Mouse (Mus musculus): ENCODE results near the gene Gpr4.

Gpr4 gene

GRCm38 (mm10) chr7:19227883-19228792 is 15.8 kb downstream of the Gpr4 start, which contains the start of gene Opa3:
Opa3 (plus strand) TSS chr7:19228334.
- peak; percentile 99 for DNase-seq (ENCODE audit: extremely low spot score)

- DNase-seq (ENCODE audit: extremely low spot score), result no peak
Observed at GRCm38 (mm10) chr7:19228793-19229148, 16.4 kb downstream of the Gpr4 start.

- no peak for DNase-seq (ENCODE audit: extremely low spot score)
Observed at GRCm38 (mm10) chr7:19229404-19229803, 17.1 kb downstream of the Gpr4 start.

- DNase-seq (ENCODE audit: extremely low spot score), result no peak
Observed at GRCm38 (mm10) chr7:19230041-19230580, 17.8 kb downstream of the Gpr4 start.

- no peak for DNase-seq (ENCODE audit: extremely low spot score)
Observed at GRCm38 (mm10) chr7:19230899-19231298, 18.6 kb downstream of the Gpr4 start.

GRCm38 (mm10) chr7:19231849-19232248 is 19.5 kb downstream of the Gpr4 start:
- DNase-seq (ENCODE audit: extremely low spot score), result no peak

DNA sequence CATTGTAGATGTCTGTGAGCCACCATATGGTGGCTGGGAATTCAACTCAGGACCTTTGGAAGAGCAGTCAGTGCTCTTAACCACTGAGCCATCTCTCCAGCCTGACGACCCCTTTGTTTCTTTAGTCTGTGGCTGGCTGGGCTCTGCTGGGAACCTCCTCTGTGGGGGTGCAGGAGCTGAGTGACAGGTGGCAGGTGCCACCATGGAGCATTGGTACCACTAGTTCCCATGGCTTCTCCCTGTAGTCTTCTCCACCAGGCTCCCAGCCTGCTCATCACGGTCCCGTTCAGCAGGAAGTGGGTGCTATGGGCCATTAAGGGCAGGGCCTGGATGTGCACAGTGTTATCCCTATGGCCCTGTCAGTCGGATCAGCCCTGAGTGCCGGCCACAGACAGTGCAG is 22.3 kb downstream of the Gpr4 start:
- DNase-seq (ENCODE audit: extremely low spot score), result no peak

- DNase-seq (ENCODE audit: extremely low spot score), result no peak
Observed at GRCm38 (mm10) chr7:19235092-19235671, 22.8 kb downstream of the Gpr4 start.

GRCm38 (mm10) chr7:19236411-19236810 is 24.1 kb downstream of the Gpr4 start:
- no peak for DNase-seq (ENCODE audit: extremely low spot score)

DNA sequence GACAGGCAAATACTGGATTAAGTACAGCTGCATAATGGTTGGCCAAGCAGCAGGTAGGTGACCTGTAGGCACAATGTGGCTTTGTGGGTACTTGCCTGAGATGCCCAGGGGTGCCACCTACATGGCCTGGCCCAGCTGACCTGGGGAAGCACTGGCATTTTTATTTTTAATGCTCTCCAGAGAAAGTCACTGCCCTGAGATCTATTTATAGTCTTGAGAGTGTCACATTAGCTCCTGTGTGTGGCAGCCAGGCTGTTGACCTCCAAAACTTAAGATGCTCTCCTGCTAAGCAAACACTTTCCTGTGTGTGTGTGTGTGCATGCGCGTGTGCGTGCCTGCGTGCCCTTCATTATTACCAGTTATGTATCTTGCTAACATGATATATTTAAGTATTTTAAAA is 26.0 kb downstream of the Gpr4 start:
- DNase-seq (ENCODE audit: extremely low spot score), result no peak

- DNase-seq (ENCODE audit: extremely low spot score), result peak; percentile 90
Observed at GRCm38 (mm10) chr7:19239423-19239822, 27.1 kb downstream of the Gpr4 start.

DNA sequence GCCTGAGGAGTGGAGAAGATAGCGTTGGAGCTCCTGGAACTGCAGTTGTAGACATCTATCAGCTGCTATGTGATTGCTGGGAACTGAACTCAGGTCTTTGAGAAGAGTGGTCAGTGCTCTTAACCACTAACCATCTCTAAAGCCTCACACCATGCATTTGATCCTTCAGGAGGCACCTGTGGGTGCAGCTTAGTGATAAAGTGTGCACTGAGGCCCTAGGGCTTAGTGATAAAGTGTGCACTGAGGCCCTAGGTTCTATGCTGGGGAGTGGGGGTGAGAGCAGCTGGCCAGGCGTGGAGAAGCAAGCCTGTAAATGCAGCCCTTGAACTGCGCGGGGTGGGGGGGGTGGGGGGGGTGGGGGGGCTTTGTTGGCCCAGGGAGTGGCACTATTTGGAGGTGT is 27.6 kb downstream of the Gpr4 start:
- no peak for DNase-seq (ENCODE audit: extremely low spot score)

GRCm38 (mm10) chr7:19240905-19241463 is 28.6 kb downstream of the Gpr4 start:
- no peak for DNase-seq (ENCODE audit: extremely low spot score)

GRCm38 (mm10) chr7:19242005-19242404 is 29.7 kb downstream of the Gpr4 start:
- DNase-seq (ENCODE audit: extremely low spot score), result no peak

- DNase-seq (ENCODE audit: extremely low spot score), result no peak
Observed at GRCm38 (mm10) chr7:19243858-19244257, 31.5 kb downstream of the Gpr4 start.

DNA sequence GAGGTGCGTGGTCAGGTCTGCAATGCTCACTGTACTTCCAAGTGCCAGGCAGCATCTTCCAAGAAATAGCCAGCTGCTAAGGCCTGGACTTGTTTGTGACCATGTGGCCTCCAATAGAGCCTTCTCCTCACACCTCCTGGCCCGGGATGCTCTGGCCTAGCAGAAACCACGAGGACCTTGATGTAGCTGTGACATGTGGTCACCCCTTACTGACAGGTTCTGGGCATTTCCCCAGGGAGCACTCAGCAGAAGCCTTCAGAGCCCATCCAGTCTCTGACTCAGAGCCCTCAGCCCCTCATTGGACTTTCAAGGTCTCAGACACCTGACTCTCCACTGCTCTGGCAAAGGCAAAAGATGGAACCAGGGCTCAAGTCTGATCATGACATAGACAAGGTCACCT is 32.7 kb downstream of the Gpr4 start:
- DNase-seq (ENCODE audit: extremely low spot score), result no peak

GRCm38 (mm10) chr7:19246855-19247254 is 34.5 kb downstream of the Gpr4 start:
- no peak for DNase-seq (ENCODE audit: extremely low spot score)

DNA sequence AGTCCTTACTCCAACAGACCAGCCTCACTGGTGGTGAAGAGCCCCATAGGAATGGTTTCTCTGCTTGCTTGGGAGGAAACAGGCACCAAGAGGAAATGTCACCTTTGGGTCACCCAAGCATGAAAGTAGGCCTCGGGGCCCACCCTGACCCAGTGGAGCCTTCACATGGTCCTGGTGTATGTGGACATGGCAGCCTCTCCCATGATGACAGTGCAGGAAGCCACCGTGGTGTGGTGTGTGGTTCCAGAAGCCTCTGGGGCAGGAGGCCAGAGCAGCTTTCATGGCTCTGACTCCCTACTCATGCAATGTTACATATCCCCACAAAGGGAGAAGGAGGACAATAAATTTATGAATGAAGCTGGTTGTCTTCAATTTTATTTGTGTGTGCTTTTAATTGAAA is 35.2 kb downstream of the Gpr4 start:
- DNase-seq (ENCODE audit: extremely low spot score), result no peak

GRCm38 (mm10) chr7:19252078-19252477 is 39.7 kb downstream of the Gpr4 start:
- DNase-seq (ENCODE audit: extremely low spot score), result no peak

DNA sequence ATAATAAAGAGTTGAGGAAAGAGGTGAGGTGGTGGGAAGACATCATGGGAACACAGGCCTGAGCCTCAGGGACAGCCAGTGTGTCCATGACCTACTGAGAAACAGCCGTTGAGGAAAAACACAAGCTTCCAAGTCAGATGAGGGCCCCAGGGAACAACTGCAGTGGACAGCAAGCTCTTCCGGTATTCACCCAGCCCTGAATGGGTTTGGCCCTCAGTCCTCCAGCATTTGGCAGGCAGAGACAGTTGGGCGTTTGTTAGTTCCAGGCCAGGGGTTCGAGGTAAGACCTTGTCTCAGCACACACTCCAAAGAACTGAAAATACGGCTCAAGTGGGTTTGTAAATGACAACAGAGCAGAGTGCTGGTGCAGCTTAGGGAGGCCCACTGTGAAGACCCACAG is 41.1 kb downstream of the Gpr4 start:
- DNase-seq (ENCODE audit: extremely low spot score), result no peak

DNA sequence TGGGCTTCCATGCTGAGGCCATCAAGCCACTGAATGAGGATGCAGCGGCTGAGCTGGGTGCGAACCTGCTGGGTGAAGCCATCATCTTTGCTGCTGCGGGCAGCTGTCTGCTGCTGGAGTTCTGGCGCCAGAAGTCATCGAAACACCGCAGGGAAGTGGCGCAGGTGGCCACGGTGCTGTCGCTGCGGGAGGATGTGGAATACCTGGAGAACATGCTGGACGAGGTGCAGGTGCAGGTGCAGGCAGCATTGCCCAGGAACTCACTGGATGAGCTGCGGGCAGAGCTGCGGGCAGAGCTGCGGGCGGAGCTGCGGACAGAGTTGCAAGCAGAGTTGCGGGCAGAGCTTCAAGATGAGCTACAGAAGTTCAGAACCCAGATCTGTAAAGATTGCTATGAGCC is 43.1 kb downstream of the Gpr4 start:
- DNase-seq (ENCODE audit: extremely low spot score), result no peak

- DNase-seq (ENCODE audit: extremely low spot score), result no peak
Observed at GRCm38 (mm10) chr7:19256567-19256966, 44.2 kb downstream of the Gpr4 start.

All from embryo, embryonic 9.5 days (tissue).